In genomic region chr19:38672015-38672600, GRCm38 (mm10) we compare ENCODE assay signal across 17 mouse cellular contexts.
"Had no signal": no experiment of that assay in that cellular context is flagged by ENCODE, and none has a peak within 500 bp of the region (broad histone marks: within the 10 kb centered on the region; RNA-seq: fewer than 3 reads in every experiment).

No protein-coding gene starts in this region.

- H3K9ac ChIP-seq: limb, embryonic 13.5 days; liver, embryonic 12.5 days; liver, embryonic 15.5 days; midbrain, embryonic 13.5 days; neural tube, embryonic 12.5 days; neural tube, embryonic 15.5 days had no signal

- H3K4me3 ChIP-seq: limb, embryonic 10.5 days; limb, embryonic 13.5 days; liver, embryonic 12.5 days; liver, embryonic 15.5 days; midbrain, embryonic 13.5 days; neural tube, embryonic 12.5 days; neural tube, embryonic 15.5 days had no signal

- H3K4me2 ChIP-seq: limb, embryonic 13.5 days; liver, embryonic 12.5 days; liver, embryonic 15.5 days; midbrain, embryonic 13.5 days; neural tube, embryonic 12.5 days; neural tube, embryonic 15.5 days had no signal

- H3K27ac ChIP-seq: limb, embryonic 10.5 days; limb, embryonic 13.5 days; liver, embryonic 12.5 days; liver, embryonic 15.5 days; macrophage; midbrain, embryonic 13.5 days; neural tube, embryonic 12.5 days; neural tube, embryonic 15.5 days had no signal

- ATAC-seq: intestine, embryonic 16.5 days; liver, embryonic 12.5 days; midbrain, embryonic 13.5 days had no signal

- H3K36me3 ChIP-seq: limb, embryonic 10.5 days; limb, embryonic 13.5 days; liver, embryonic 12.5 days; liver, embryonic 15.5 days; midbrain, embryonic 13.5 days; neural tube, embryonic 12.5 days; neural tube, embryonic 15.5 days had no signal

- H3K27me3 ChIP-seq: limb, embryonic 13.5 days; liver, embryonic 12.5 days; liver, embryonic 15.5 days; midbrain, embryonic 13.5 days; neural tube, embryonic 12.5 days; neural tube, embryonic 15.5 days had no signal

- H3K4me1 ChIP-seq: limb, embryonic 10.5 days; limb, embryonic 13.5 days; liver, embryonic 12.5 days; liver, embryonic 15.5 days; midbrain, embryonic 13.5 days; neural tube, embryonic 12.5 days; neural tube, embryonic 15.5 days had no signal

- H3K9me3 ChIP-seq: limb, embryonic 10.5 days; limb, embryonic 13.5 days; liver, embryonic 12.5 days; liver, embryonic 15.5 days; midbrain, embryonic 13.5 days; neural tube, embryonic 12.5 days; neural tube, embryonic 15.5 days had no signal

- DNase-seq: kidney, adult 18-20 months; kidney, adult 9 months; kidney, postnatal 14 days; kidney, postnatal 4 days; liver; lung, adult 2 months; retina, postnatal 1 day; thymus, postnatal 36 days had no signal
